Mouse (Mus musculus) myocyte (in vitro differentiated cells): ENCODE measurements around the gene Csf1.
A peak's percentile ranks its signal among the peaks of the same experiment; 100 is the strongest.

ENCODE experiments used
- POLR2A ChIP-seq: IDR thresholded peaks from one replicate; pipeline ENCODE4 v1.6.1; 2011; ENCODE audit warnings: low read depth, mild to moderate bottlenecking, control low read depth, moderate library complexity; ENCODE audit not compliant: insufficient read length
- POLR2AphosphoS2 ChIP-seq: IDR thresholded peaks from one replicate; pipeline ENCODE4 v1.6.1; 2011; ENCODE audit warnings: low read depth, control low read depth; ENCODE audit not compliant: insufficient read length

DNA sequence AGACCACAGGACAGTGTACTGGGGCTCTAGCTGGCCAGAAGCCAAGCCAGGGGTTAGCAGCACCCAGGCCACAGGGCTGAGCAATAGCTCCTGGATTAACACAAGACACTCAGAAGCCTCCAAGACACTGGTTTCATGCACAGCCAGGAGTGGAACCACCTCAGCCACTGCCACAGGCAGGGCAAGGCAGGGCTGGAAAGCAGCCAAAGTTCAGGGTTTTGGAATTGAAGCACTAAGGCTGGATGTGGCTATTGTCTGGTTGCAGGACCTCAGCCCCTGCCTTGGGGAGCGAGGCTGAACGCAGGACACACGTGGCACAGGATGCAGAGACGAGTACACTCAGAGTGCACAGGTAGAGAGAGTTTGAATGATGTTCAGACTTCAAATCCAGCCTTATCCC lies 10.8 kb downstream of the Csf1 start:
- TF ChIP-seq POLR2AphosphoS2 (peak; percentile 40), POLR2A (no peak)
